Mouse (Mus musculus): ENCODE data around the gene Hpcal4.

Gene Hpcal4

DNA sequence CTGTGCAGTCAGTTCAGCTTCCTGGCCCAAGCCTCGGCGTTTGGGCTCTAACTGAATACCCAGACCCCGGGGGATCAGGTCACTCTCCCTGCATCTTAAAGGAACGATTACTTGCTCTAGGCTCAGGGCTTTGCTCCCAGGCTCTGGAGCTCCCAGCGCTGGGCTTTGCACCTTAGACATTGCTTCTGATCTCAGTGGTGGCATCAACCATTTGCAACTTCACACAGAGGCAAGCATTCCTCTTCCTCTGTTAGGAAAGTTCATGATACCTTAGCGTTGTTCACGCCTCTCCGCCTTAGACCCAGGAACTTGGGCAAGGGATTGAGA, 19.0 kb downstream of the Hpcal4 start:
- no peak for DNase-seq

- DNase-seq = no peak
These were observed 24.3 kb downstream of the Hpcal4 start for GRCm38 (mm10) chr4:123207337-123207736.

DNA sequence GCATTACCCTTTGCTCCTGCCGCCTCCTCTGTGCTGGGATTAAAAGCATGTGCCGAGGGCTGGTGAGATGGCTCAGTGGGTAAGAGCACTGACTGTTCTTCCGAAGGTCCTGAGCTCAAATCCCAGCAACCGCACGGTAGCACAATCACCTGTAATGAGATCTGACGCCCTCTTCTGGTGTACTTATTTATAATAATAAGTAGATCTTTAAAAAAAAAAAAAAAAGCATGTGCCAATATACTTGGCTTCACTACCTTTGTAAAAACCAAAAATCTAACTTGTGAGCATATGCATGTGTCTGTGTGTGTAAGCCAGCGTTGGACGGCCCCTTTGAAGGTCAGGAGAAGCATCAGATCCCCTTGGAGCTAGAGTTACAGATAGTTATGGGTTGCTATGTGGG, 28.0 kb downstream of the Hpcal4 start:
- no peak for DNase-seq

- no peak for DNase-seq
These were observed 28.4 kb downstream of the Hpcal4 start for GRCm38 (mm10) chr4:123211453-123211852.

DNA sequence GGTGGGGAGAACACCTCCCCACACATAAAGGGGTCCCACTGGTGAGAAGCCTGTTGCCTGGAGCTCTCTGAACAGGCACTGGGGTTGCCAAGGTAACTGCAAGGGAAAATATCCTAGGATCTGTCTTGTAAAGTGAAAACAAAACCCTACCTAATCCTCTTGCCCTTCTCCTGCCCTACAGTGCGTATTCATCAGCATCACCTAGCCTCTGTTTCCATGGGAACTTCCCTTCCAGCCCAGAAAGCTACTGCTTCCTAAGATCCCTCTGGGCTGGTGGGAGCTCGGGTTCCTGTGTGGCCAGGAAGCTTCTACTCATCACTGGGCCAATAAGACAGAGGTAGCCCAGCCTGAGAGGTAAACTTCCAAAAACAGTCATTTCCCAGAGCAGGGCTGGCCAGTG, 29.3 kb downstream of the Hpcal4 start:
- no peak for DNase-seq

GRCm38 (mm10) chr4:123213975-123214374, 30.9 kb downstream of the Hpcal4 start:
- no peak for DNase-seq

- no peak for DNase-seq
These were observed 32.3 kb downstream of the Hpcal4 start for GRCm38 (mm10) chr4:123215367-123215766.

GRCm38 (mm10) chr4:123216782-123217181, 33.8 kb downstream of the Hpcal4 start:
- peak; percentile 46 for DNase-seq

GRCm38 (mm10) chr4:123219720-123220357, 36.8 kb downstream of the Hpcal4 start:
- peak; percentile 69 for DNase-seq

GRCm38 (mm10) chr4:123220637-123221036, 37.6 kb downstream of the Hpcal4 start:
- no peak for DNase-seq

GRCm38 (mm10) chr4:123223309-123223708, 40.3 kb downstream of the Hpcal4 start:
- peak; percentile 39 for DNase-seq

DNA sequence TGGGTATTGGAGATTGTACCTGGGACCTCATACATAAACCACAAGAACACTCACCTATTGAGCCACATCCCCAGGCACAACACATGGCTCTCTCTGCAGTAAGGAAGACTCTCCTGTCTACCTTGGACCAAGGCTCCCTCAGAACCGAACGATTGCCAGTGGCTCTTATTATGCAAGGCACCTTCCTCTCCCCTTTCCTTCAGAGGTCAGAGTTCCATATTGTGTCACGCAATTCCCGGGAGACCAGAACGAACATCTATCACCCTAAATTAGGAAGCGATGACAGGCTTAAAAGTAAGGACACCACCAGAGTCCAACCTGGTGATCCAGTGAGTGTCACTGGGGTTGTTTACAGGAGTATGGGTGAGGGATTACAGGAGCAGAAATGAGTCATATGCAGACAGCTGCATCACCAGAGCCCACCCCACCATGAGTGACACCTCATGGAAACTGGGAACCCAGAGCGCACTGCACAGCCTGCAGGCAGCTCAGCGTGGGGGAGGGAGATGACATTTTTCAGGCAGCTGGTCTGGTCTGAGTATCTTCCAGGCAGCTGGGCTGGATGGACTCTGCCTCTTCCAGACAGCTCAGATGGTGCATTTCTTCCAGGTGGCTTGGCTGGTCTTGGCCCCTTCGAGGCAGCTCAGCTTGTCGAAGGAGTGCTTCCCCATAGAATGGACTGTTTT, 42.8 kb downstream of the Hpcal4 start:
- no peak for DNase-seq

GRCm38 (mm10) chr4:123227707-123228106, 44.7 kb downstream of the Hpcal4 start:
- no peak for DNase-seq

DNA sequence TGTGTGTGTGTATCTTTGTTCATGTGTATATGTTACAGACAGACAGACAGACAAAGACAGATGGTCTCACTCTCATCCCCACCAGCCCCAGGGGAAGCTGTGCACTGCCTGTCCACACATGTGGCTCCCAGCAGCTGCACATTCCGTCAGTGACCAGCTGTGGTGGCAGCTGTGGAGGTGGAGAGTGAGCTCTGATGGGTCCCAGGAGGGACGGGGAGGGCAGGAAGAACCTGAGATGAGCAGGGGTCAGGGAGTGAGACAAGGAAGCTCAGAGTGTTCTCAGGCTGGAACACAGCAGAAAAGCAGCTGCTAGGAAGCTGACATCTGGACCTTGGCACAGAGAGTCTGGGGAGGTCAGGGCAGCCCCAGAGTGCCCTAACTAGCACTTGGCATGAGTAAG, 45.2 kb downstream of the Hpcal4 start:
- no peak for DNase-seq

GRCm38 (mm10) chr4:123229166-123229565, 46.1 kb downstream of the Hpcal4 start:
- DNase-seq = no peak

DNA sequence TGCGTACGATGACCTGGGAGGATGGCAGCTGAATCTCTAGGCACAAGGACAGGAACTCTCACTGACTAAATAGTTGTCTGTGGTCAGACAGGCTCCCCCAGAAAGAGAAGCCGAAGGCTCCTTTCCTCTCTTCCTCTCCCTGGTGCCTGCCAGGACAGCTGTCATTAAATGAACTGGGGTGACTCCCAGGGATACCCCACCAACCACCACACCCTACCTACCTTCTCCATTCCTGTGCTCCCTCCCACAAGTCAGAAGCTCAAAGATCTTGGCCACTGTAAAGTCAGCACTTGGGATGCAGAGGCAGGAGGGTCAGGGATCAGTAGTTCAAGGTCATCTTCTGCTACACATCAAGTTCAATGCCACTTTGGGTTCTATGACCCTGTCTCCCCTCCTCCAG, 49.8 kb downstream of the Hpcal4 start:
- DNase-seq = no peak

GRCm38 (mm10) chr4:123233492-123234084, 50.6 kb downstream of the Hpcal4 start, which contains the start of gene Heyl:
Gene Heyl, plus strand, starts transcription at chr4:123233556.
- peak; percentile 45 for DNase-seq

DNA sequence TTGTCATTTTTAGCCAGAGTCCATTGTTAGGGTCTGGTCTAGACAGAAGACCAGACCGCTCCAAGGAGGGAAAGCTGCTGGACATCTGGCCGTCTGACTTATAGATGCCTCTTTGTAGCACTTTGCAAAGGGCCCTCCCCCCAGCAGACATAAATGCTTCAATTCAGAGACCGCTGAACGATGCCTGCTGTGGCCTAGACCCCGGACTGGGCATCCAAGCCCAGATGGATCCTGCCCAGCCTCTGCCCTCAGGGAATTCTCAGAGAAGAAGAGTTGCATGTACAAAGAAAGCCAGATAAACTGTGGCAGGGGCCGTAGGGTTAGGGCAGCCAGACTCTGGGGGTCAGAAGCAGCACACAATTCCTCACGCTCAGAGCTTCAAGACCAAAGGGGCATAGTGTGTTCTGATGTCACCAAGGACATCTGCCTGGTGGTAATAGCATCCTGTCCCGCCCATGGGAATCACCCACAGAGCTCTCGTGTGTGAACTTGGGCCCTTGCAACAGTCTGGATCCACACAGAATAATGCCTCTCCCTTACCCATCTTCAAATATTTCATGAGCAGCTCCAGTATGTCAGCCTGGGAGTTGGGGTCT, 52.9 kb downstream of the Hpcal4 start:
- DNase-seq = no peak

GRCm38 (mm10) chr4:123236431-123237031, 53.5 kb downstream of the Hpcal4 start:
- no peak for DNase-seq

DNA sequence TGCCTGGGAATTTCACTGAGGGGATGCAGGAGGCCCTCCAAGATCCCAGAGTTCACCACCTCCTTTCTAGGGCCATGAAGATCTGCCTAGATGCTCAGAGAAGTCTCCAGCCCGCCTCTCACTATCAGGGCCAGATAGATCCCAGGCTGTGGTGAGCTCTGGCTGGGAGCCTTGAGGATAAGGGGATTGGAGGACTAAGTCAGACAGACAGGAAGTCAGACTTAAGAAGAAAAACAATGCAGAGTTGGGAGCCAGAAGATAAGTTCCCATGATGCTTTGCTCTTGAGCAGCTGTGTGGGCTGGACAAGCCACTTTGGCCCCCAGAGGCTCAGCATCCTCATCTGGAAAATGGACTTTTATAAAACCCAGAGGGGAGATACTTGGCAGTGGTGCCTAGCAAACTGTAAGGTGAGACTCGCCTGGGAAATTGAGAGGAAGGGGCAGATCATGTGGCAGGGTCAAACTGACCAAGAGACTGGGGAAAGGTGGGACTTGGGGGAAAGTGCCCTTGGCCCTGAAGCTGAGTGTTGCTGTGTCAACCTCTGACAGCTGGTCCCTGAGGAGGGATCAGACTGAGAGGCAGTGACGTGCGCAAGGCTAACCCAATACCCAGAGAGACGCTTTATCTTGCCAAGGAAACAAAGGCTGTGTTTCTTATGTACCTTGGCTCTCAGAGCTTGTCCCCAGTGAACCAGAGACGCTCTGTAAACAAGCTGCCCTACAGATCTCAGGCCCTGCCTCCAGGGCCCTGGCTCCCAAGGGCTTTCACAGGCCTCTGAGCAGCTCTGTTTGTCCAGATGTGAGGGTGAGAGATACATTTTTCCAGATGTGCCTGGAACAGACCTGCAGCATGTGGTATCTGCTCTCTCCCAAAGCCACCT, 54.6 kb downstream of the Hpcal4 start:
- DNase-seq = no peak

DNA sequence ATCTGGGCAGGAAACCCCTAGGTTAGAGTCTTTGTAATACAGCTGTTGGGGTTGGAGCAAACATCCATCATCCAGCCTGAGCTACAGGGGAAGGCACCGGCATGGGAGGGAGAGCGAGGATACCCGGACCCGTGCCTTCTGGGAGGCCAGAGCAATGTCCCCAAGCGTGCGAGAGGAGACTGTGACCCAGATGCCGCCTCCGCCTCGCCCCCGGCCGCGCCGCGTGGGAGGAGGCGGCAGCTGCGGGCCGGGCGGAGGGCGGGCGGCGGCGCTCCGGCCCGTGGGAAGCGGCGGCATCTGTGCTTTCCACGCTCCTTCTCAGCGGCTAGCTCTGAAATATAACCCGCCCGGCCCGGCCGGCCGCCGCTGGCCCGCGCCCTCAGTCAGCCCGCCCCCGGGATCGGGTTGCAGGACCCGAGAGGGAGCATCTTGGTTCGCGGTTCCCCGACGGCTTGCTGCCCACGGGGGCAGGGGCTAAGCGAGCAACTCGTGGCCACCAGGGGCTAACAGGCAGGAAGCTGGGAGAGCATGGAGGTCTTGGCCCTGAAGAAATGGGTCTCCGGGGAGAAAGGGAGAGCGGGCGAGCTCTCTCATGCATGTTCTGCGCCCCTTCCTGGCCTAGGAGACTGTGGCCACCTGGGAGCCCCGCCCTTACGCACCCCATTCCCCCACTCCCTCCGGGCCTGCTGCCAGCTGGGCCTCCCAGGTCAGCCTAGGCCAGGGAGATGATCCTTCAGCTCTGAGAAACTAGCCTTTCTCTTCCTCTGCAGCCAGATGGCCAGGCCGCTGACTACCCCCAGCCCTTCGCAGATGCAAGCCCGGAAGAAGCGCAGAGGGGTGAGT, 56.6 kb downstream of the Hpcal4 start:
- peak; percentile 14 for DNase-seq

All from thymus, postnatal 14 days (tissue).